Mouse (Mus musculus): Measurements from ENCODE around the gene Ssc5d. TPM values are rescaled to one million over a fixed set of nuclear protein-coding genes. Genes with fewer than 3 reads are reported as not detected.
A peak's percentile ranks its signal among the peaks of the same experiment; 100 is the strongest.

Gene Ssc5d
- polyA plus RNA-seq, 1 experiment: 4.9 TPM

GRCm38 (mm10) chr7:4912248-4912647 lies 13.3 kb upstream of the Ssc5d start:
- no peak overlapping the region for H3K27ac ChIP-seq (replicated peaks; ENCODE audit: low read depth, low read length)
- H3K4me3 ChIP-seq (ENCODE audit: insufficient read depth, low read depth, low read length): no peak overlapping the region
- H3K4me1 ChIP-seq (ENCODE audit: control insufficient read depth, insufficient read depth, insufficient read length, low read length): peaks cover 10% of the 10 kb centered on the region; the same call in 1 of the 2 replicates

DNA sequence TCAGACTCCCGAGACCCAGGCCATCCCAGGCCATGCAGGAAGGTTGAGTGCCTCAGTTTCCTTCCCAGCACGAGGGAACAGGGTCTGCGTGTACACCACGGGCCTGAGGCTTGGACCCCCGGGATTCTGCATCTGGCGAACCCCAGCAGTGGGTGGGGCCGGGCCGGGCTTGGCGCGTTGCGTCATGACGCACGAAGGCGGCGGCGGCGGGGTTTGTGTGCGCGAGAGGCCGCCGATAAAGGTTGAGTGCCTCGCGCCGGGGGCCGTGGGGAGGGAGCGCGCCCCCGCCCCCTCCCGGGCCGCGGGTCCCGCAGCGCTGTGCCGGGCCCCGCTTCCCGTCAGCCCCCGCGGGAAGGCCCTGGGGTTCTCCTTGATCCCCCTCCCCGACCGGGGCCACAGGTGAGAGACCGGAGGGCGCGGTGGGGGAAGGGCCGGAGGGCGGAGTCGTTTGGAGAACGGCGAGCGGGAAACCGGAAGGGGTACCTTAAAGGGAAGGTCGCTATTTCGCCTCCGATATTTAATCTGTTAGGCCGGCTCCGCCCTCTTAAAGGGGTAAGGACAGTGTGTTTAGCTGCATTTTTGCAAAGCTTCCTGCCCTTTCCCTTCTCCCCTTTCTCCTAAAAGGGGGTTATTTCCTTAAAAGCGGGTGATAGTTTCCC lies 10.4 kb upstream of the Ssc5d start, which contains the start of gene Zfp628:
Gene Zfp628, plus strand, starts transcription at position 211 of the 659 bp plus-strand sequence.
- H3K4me3 ChIP-seq (ENCODE audit: insufficient read depth, low read depth, low read length): peak within 1 kb of the TSS; percentile 80
- peak within 1 kb of the TSS; percentile 86 for H3K27ac ChIP-seq (replicated peaks; ENCODE audit: low read depth, low read length)
- H3K4me1 ChIP-seq (ENCODE audit: control insufficient read depth, insufficient read depth, insufficient read length, low read length): peaks cover 10% of the 10 kb centered on the region; the same call in 1 of the 2 replicates

DNA sequence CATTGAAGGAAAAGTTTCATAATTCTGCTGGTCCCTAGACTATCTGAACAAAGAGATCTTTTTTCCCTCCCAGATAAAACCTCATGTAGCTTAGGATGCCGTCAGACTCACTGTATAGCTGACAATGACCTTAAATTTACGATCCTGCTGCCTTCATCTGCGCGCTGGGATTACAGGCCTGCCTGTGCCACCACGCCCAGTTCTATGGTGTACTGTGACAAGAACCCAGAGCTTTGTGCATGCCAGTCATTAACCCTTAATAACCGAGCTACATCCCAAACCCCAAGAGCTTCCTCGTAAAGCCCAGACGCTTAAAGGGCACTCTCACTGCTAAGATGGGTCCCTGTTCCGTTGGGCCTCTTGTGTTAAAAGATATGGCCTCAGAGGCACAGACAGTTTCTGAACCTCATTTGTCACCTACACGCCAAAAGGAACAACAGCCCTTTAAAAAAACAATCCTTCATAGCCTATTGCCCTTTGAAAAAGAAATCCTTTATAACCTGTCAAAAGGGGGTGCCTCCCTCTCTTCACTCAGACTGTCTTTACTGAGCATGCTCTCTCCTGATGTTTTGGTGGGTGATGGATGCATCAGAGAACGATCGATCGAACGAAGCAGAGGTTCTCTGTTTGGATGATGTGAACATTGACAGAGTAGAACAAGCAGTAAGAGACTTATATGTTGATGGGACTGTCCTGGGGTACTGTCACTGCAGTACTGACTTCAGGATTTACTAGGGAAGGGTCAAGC lies 9.7 kb upstream of the Ssc5d start:
- Histone ChIP-seq H3K4me3 (ENCODE audit: insufficient read depth, low read depth, low read length) (peak overlapping the region; percentile 80), H3K27ac (replicated peaks; ENCODE audit: low read depth, low read length) (peak overlapping the region; percentile 40), H3K4me1 (ENCODE audit: control insufficient read depth, insufficient read depth, insufficient read length, low read length) (peaks cover 10% of the 10 kb centered on the region; the same call in 1 of the 2 replicates)

DNA sequence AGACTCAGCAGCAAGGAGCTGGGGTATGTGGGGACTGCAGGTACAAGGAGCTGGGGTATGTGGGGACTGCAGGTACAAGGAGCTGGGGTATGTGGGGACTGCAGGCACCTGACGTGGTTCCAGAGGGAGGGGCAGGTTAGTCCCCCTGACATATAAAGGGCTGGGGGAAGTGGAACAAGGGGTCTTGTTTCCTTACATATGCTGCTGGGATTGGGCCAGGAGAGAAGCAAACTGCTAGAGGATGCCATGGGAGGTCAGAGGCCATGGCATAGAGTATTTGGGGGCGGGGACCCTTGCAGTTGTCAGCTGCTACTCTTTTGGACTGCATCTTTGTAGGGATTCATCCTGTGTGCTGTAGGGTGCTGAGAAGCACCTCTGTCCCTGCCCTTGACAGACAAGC lies 8.1 kb upstream of the Ssc5d start:
- H3K4me1 ChIP-seq (ENCODE audit: control insufficient read depth, insufficient read depth, insufficient read length, low read length): peaks cover 13% of the 10 kb centered on the region
- no peak overlapping the region for H3K4me3 ChIP-seq (ENCODE audit: insufficient read depth, low read depth, low read length)
- no peak overlapping the region for H3K27ac ChIP-seq (replicated peaks; ENCODE audit: low read depth, low read length)

GRCm38 (mm10) chr7:4918681-4919080 lies 6.9 kb upstream of the Ssc5d start:
- H3K4me1 ChIP-seq (ENCODE audit: control insufficient read depth, insufficient read depth, insufficient read length, low read length): peaks cover 16% of the 10 kb centered on the region
- H3K27ac ChIP-seq (replicated peaks; ENCODE audit: low read depth, low read length): no peak overlapping the region
- no peak overlapping the region for H3K4me3 ChIP-seq (ENCODE audit: insufficient read depth, low read depth, low read length)

- peaks cover 19% of the 10 kb centered on the region for H3K4me1 ChIP-seq (ENCODE audit: control insufficient read depth, insufficient read depth, insufficient read length, low read length)
- H3K4me3 ChIP-seq (ENCODE audit: insufficient read depth, low read depth, low read length): no peak overlapping the region
Observed at GRCm38 (mm10) chr7:4919096-4919495, 6.5 kb upstream of the Ssc5d start.

DNA sequence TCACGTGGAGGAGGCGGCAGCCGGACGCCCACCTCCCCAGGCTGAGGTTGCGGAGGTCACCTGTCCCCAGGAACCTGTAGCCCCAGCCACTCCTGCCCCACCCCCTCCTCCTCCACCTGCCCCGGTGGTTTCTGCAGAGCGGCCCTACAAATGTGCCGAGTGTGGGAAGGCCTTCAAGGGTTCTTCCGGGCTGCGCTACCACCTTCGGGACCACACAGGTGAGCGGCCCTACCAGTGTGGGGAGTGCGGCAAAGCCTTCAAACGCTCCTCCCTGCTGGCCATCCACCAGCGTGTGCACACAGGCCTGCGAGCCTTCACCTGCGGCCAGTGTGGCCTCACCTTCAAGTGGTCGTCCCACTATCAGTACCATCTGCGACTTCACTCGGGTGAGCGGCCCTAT lies 5.6 kb upstream of the Ssc5d start:
- Histone ChIP-seq H3K4me3 (ENCODE audit: insufficient read depth, low read depth, low read length) (no peak overlapping the region), H3K4me1 (ENCODE audit: control insufficient read depth, insufficient read depth, insufficient read length, low read length) (peaks cover 22% of the 10 kb centered on the region), H3K27ac (replicated peaks; ENCODE audit: low read depth, low read length) (no peak overlapping the region)

More at GRCm38 (mm10) chr7:4919096-4919495, 6.5 kb upstream of the Ssc5d start:
- H3K27ac ChIP-seq (replicated peaks; ENCODE audit: low read depth, low read length): no peak overlapping the region

GRCm38 (mm10) chr7:4920496-4920895 lies 5.1 kb upstream of the Ssc5d start:
- H3K4me3 ChIP-seq (ENCODE audit: insufficient read depth, low read depth, low read length): no peak overlapping the region
- H3K4me1 ChIP-seq (ENCODE audit: control insufficient read depth, insufficient read depth, insufficient read length, low read length): peaks cover 22% of the 10 kb centered on the region
- no peak overlapping the region for H3K27ac ChIP-seq (replicated peaks; ENCODE audit: low read depth, low read length)

DNA sequence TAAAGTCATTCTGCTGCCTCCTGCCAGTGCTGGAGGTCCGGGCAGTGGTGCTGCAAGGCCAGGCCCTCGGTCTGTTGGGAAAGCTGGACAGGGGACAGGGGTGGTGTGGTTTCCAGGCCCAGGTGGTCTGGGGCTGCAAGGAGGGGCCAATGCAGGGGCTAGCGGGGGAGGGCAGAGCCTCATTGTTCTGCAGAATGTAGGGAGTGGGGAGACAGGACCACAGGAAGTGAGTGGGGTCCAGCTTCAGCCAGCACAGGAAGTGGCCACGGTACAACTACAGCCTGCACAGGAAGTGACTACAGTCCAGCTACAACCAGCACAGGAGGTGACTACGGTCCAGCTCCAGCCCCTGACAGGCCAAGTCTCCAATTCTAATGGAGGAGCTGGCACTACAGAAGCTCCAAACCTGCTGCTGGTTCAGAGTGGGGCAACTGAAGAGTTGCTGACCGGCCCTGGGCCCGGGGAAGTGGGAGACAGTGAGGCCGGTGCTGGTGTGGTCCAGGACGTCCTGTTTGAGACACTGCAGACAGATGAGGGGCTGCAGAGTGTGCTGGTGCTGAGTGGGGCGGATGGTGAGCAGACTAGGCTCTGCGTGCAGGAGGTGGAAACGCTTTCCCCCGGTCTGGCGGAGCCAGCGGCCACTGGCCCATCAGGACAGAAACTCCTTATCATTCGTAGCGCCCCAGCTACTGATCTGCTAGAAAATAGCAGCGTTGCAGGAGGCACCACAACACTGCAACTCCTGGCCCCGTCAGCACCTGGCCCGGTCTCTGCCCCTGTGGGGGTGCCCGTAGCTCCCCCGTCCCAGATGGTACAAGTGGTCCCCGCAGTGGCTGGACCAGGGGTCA lies 4.4 kb upstream of the Ssc5d start:
- H3K27ac ChIP-seq (replicated peaks; ENCODE audit: low read depth, low read length): no peak overlapping the region
- H3K4me3 ChIP-seq (ENCODE audit: insufficient read depth, low read depth, low read length): no peak overlapping the region
- H3K4me1 ChIP-seq (ENCODE audit: control insufficient read depth, insufficient read depth, insufficient read length, low read length): peaks cover 19% of the 10 kb centered on the region

DNA sequence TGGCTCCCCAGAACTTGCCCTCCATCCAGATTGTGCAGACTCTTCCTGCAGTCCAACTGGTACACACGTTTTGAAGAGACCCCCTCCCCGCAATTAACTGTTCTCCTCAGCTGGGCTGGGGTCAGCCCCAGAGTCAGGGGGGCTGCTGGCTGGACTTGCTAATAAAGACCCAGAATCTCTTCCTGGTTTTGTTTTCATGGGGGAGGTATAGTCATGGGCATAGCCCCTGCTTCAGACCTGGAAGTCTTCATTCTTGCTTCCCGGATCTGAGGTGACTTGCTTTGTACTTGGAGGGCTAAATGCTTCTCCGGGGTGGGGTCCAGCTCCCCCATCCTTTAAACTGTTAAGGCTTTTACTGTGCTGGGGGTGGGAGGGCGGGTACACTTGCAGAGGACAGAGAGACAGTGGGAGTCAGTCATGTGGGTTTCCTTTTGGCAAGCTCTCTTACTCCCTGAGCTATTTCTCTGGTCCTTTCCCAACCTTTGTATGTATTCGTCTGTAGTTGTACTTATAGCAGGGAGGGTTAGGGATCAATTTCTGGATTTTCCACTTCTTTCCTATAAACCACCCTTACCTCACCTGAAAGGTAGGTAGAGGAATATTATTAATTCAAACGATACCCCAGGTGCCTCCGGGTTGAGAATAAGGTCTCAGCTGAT lies 3.6 kb upstream of the Ssc5d start, which contains the start of gene Nat14:
Gene Nat14, plus strand, starts transcription at position 205 of the 659 bp plus-strand sequence.
- peaks cover 15% of the 10 kb centered on the region for H3K4me1 ChIP-seq (ENCODE audit: control insufficient read depth, insufficient read depth, insufficient read length, low read length)
- H3K27ac ChIP-seq (replicated peaks; ENCODE audit: low read depth, low read length): no peak within 1 kb of the TSS
- H3K4me3 ChIP-seq (ENCODE audit: insufficient read depth, low read depth, low read length): peak within 1 kb of the TSS; percentile 19

DNA sequence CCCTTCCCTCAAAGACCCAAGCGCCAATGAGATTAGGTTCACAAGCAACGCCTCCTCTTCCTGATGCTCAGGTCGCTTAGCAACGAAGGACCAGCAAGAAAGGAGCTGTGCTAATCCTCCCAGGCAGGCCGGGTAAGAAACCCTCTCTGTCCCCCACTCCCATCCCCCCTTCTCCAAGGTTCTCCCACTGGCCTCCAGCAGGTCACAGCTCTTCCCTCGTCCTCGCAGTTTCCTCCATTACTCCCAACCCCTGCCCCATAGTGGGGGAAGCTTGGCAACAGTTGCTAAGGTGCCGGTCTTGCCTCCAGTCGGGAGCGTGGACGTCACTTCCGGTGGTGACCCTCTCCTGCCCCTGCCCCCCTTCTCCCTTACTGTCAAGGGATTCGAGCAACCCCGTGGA lies 3.1 kb upstream of the Ssc5d start:
- Histone ChIP-seq H3K27ac (replicated peaks; ENCODE audit: low read depth, low read length) (no peak overlapping the region), H3K4me3 (ENCODE audit: insufficient read depth, low read depth, low read length) (peak overlapping the region; percentile 19), H3K4me1 (ENCODE audit: control insufficient read depth, insufficient read depth, insufficient read length, low read length) (peaks cover 15% of the 10 kb centered on the region)

DNA sequence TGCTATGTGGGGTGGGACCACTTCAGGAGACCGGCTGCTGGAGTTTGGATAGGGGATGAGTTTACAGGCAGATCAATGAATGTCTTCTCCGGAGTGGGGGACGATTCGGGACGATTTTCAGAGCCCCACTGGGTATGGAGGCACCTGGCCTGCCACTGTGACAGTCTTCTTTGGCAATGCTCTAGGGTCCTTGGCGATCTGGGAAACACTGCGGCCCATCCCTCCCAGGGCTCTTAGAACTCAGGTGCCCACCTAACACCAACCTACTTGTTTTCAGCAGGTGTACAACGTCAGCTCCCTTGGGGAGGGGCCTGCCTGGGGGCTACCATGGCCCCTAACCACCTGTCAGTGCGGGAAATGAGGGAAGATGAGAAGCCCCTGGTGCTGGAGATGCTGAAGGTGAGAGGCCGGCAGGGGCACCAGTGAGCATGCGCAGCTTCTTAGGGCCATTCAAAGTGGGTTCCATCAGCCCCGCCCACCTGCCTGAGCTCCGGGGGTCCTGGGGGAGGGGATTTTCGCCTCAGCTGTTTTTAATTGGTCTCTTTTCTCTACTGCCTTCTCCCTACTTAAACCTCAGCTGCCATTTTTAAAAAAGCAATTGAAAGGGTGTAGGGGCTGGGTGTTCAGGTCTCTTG lies 2.5 kb upstream of the Ssc5d start:
- Histone ChIP-seq H3K27ac (replicated peaks; ENCODE audit: low read depth, low read length) (no peak overlapping the region), H3K4me3 (ENCODE audit: insufficient read depth, low read depth, low read length) (peak overlapping the region; percentile 19), H3K4me1 (ENCODE audit: control insufficient read depth, insufficient read depth, insufficient read length, low read length) (peaks cover 15% of the 10 kb centered on the region)

GRCm38 (mm10) chr7:4923586-4924364 lies 1.8 kb upstream of the Ssc5d start:
- H3K4me1 ChIP-seq (ENCODE audit: control insufficient read depth, insufficient read depth, insufficient read length, low read length): peaks cover 15% of the 10 kb centered on the region
- peak overlapping the region; percentile 16 for H3K4me3 ChIP-seq (ENCODE audit: insufficient read depth, low read depth, low read length)
- peak overlapping the region; percentile 30; the same call in 1 of the 2 replicates for H3K27ac ChIP-seq (replicated peaks; ENCODE audit: low read depth, low read length)
